Mouse (Mus musculus) midbrain, postnatal 0 days (tissue): ENCODE results near the gene Slain2. TPM values are rescaled to one million over a fixed set of nuclear protein-coding genes. Genes with fewer than 3 reads are reported as not detected.
"Not testable (repeated sequence)": the region's sequence is repeated elsewhere in the genome, so short reads cannot be mapped to it uniquely, and the experiment has no call there.

Source experiments
- ATAC-seq: fragments of 200-750 bp; cut with Nextera tagmentation; 2 replicates; pipeline ENCODE4 v1.8.0; 2017; ENCODE audit warnings: moderate number of reproducible peaks, mild to moderate bottlenecking, moderate TSS enrichment, moderate library complexity; ENCODE audit not compliant: low FRiP score
- DNase-seq: peaks from one replicate; pipeline ENCODE4 v3.0.0-alpha.2; 2015; ENCODE audit warnings: low spot score
- H3K27ac ChIP-seq: fragments of 300-500 bp; sonication (generic); 2 replicates; pipeline ENCODE4 v1.5.1; 2014; ENCODE audit warnings: low read depth, mild to moderate bottlenecking, low read length, mixed read lengths
- H3K27me3 ChIP-seq: fragments of 300-500 bp; sonication (generic); 2 replicates; pipeline ENCODE4 v1.6.1; 2014; ENCODE audit warnings: low read length, control low read depth, mixed read lengths; ENCODE audit not compliant: insufficient read depth
- H3K36me3 ChIP-seq: fragments of 300-500 bp; sonication (generic); 2 replicates; pipeline ENCODE4 v1.6.1; 2014; ENCODE audit warnings: low read length, control low read depth, mixed read lengths; ENCODE audit not compliant: insufficient read depth
- H3K4me1 ChIP-seq: fragments of 300-500 bp; sonication (generic); 2 replicates; pipeline ENCODE4 v1.6.1; 2014; ENCODE audit warnings: mild to moderate bottlenecking, control low read depth, antibody characterized with exemption, low read length, mixed read lengths; ENCODE audit not compliant: insufficient read depth
- H3K4me2 ChIP-seq: fragments of 300-500 bp; sonication (generic); 2 replicates; pipeline ENCODE4 v1.6.1; 2014; ENCODE audit warnings: low read depth, mild to moderate bottlenecking, low read length, mixed read lengths; ENCODE audit not compliant: poor library complexity, severe bottlenecking
- H3K4me3 ChIP-seq: fragments of 300-500 bp; sonication (generic); 2 replicates; pipeline ENCODE4 v1.5.1; 2014; ENCODE audit warnings: low read depth, mild to moderate bottlenecking, low read length, moderate library complexity
- H3K9ac ChIP-seq: fragments of 300-500 bp; sonication (generic); replicated peaks from 2 replicates; pipeline ENCODE4 v1.6.1; 2014; ENCODE audit warnings: mild to moderate bottlenecking, low read length, moderate library complexity, mixed read lengths; ENCODE audit not compliant: poor library complexity, severe bottlenecking
- H3K9me3 ChIP-seq: fragments of 300-500 bp; sonication (generic); 2 replicates; pipeline ENCODE4 v1.6.1; 2016; ENCODE audit warnings: low read length, control low read depth
- CTCF ChIP-seq: IDR thresholded peaks from 2 replicates; pipeline ENCODE4 v1.5.1; 2016; ENCODE audit warnings: antibody characterized with exemption, mild to moderate bottlenecking
- WGBS: fragments of 180-500 bp; shearing (Covaris S2); extraction: QIAGEN DNeasy Blood & Tissue Kit; methylation state at CpG from one replicate; pipeline ENCODE4 v1.1.7; 2014; 5-methylcytosine and 5-hydroxymethylcytosine counted together
- polyA plus RNA-seq: library from polyadenylated mRNA; unstranded; fragments of >200 nt; fragmentation: Nextera tagmentation; extraction: Ambion mirVana; gene quantifications from 2 replicates; pipeline ENCODE4 v1.2.1, GENCODE M21; 2015
- total RNA-seq: library from RNA; depleted of rRNA; stranded (reverse); fragments of >200 nt; gene quantifications from 2 replicates; pipeline ENCODE4 v1.2.3, GENCODE M21; 2014

The Slain2 gene
- total and polyA plus RNA-seq, 2 experiments from 2014 or later: 10.8 to 42.2 TPM

DNA sequence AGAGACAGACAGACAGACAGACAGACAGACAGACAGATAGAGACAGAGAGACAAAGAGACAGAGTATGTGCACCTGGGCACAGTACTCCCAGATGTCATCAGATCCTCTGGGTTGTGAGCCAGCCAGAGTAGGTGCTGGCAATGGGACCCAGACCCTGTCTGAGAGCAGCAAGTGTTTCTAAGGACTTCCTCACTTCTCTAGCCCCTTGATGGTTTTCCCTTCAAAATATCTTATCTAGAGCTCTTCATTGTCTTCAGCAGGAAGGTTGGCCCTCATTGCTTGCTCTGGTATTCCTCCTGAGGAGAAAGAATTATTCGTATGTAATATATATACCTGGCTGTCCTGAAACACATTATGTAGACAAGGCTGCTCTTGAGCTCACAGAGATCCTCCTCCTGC lies 78.4 kb downstream of the Slain2 start:
- ATAC-seq: no peak
- 92% methylated on average over 1 of the region's 1 CpGs for WGBS

DNA sequence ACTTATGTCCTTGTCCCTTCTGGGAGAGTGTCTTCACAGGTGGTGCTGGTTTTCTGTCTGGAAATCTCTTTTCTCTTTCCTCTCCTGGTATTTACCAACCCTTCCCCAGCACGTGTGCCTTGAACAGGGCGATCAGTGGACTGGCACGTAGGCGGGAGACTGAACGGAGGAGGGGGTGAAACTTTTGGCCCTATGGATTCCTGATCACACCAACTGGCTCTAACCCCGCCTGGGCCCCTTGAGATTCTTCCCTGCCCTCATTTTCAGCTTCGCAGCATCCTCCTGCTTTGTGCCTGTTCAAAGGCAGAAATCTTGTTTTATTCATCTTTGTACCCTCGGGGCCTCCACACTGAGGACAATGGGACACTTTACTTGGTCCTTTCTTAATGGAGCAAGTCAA lies 80.3 kb downstream of the Slain2 start:
- no peak overlapping the region for H3K9ac ChIP-seq
- 0 out of 2 replicates have a peak, but pooled peaks cover 3% of the 10 kb centered on the region for H3K4me1 ChIP-seq
- no peak overlapping the region for H3K27ac ChIP-seq
- H3K27me3 ChIP-seq: no peaks in the 10 kb centered on the region
- DNase-seq (no peak), ATAC-seq (no peak)
- no peak overlapping the region for H3K4me2 ChIP-seq
- H3K9me3 ChIP-seq: no peaks in the 10 kb centered on the region
- H3K36me3 ChIP-seq: no peaks in the 10 kb centered on the region
- H3K4me3 ChIP-seq: no peak overlapping the region
- WGBS: 26% methylated on average over 8 of the region's 8 CpGs
- no peak for TF ChIP-seq CTCF

More for the DNA sequence above, 78.4 kb downstream of the Slain2 start:
- no peaks in the 10 kb centered on the region for H3K36me3 ChIP-seq
- H3K27ac ChIP-seq: no peak overlapping the region
- TF ChIP-seq CTCF: no peak
- H3K4me1 ChIP-seq: 0 out of 2 replicates have a peak, but pooled peaks cover 3% of the 10 kb centered on the region
- no peak overlapping the region for H3K9ac ChIP-seq
- no peak for DNase-seq
- no peak overlapping the region for H3K4me3 ChIP-seq
- no peaks in the 10 kb centered on the region for H3K9me3 ChIP-seq
- H3K4me2 ChIP-seq: no peak overlapping the region
- H3K27me3 ChIP-seq: no peaks in the 10 kb centered on the region

DNA sequence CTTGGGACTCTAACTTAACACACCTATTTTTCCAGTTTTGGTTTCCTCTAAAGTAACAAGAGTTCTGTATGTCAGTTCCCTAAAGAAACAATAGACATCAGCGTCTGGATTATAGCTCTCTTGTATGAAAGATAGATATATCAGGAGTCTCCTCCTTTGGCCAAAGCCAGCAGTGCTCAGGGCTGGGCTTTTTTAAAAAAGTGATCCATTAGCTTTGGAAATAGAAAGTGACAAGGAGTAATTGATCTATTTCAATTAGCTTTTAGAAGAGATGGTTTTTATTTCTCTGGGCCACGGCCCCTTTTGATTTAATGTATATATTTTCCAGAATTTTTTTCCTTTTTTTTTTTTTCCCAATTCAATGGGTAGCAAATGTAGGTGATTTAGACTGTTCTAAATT lies 80.8 kb downstream of the Slain2 start:
- Histone ChIP-seq H3K4me2 (no peak overlapping the region), H3K4me3 (no peak overlapping the region), H3K9ac (no peak overlapping the region), H3K27ac (no peak overlapping the region), H3K9me3 (no peaks in the 10 kb centered on the region), H3K4me1 (0 out of 2 replicates have a peak, but pooled peaks cover 3% of the 10 kb centered on the region), H3K27me3 (no peaks in the 10 kb centered on the region), H3K36me3 (no peaks in the 10 kb centered on the region)
- TF ChIP-seq CTCF: no peak
- DNase-seq (no peak), ATAC-seq (no peak)
- WGBS: 62% methylated on average over 2 of the region's 2 CpGs

DNA sequence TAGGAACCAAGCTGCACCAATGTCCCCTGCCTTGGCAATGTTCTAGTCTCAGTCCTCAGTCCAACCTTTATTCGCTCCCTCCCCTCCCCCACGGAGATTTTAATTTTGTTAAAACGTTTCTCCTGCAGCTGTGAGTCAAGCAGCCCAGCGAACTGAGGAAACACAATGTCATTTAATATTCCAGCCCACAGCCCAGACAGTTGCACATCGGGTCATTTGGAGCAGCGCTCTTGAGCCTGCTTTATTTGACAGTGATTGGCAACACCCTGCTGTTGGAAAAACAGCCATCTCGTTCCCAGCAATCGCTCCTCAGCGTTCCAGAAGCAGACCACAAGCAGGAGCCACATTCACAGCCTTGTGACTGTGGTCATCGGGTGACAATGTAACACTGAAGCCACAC lies 81.3 kb downstream of the Slain2 start:
- no peak overlapping the region for H3K9ac ChIP-seq
- H3K27me3 ChIP-seq: no peaks in the 10 kb centered on the region
- H3K27ac ChIP-seq: no peak overlapping the region
- no peaks in the 10 kb centered on the region for H3K36me3 ChIP-seq
- no peak overlapping the region for H3K4me2 ChIP-seq
- 18% methylated on average over 10 of the region's 10 CpGs for WGBS
- H3K4me3 ChIP-seq: no peak overlapping the region
- DNase-seq (no peak), ATAC-seq (no peak)
- TF ChIP-seq CTCF: no peak
- H3K9me3 ChIP-seq: no peaks in the 10 kb centered on the region
- H3K4me1 ChIP-seq: 0 out of 2 replicates have a peak, but pooled peaks cover 3% of the 10 kb centered on the region

DNA sequence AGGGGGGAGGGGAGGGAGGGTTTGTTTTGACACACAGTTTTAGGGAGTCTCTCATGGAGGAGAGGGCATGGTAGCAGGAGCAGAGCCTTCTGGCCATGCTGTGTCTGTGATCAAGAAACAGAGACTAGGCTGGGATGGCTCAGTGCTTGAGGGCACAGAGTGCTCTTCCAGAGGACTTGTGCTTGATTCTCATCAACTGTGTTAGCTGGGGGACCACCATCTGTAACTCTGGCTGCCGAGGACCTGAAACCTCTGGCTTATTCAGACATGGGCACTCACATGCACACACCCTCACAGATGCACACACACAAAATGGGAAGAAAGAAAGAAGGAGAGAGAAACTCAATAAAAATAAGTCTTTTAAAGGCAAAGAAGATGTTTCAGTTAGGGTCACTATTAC lies 84.4 kb downstream of the Slain2 start:
- not testable (repeated sequence) for H3K36me3 ChIP-seq, DNase-seq, H3K9ac ChIP-seq, H3K4me1 ChIP-seq, H3K27ac ChIP-seq, H3K27me3 ChIP-seq, H3K4me3 ChIP-seq, H3K4me2 ChIP-seq, ATAC-seq, H3K9me3 ChIP-seq
- 83% methylated on average over 1 of the region's 1 CpGs for WGBS

DNA sequence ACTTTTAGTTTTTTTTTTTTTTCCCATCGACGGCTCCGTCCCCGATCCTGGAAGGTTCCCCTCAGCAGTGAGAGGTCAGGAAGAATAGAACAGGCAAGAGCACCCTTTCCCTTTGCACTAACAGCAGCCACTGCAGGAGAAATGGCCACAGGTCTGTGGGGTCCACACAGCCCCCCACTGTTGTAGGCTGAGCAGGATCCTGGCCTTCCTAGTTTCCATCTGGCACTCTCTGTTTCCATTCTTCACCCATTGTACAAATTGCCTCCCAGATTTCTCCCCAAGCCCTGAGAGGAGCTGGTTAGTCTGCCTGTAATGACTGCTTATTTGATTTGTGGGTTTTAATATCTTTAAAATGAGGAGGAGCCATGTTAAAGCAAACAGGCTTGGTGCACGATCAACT lies 89.9 kb downstream of the Slain2 start:
- Histone ChIP-seq H3K27me3 (no peaks in the 10 kb centered on the region), H3K9ac (no peak overlapping the region), H3K4me3 (no peak overlapping the region), H3K36me3 (no peaks in the 10 kb centered on the region), H3K27ac (no peak overlapping the region), H3K4me1 (no peaks in the 10 kb centered on the region), H3K4me2 (no peak overlapping the region), H3K9me3 (no peaks in the 10 kb centered on the region)
- TF ChIP-seq CTCF: no peak
- WGBS: 89% methylated on average over 5 of the region's 5 CpGs
- no peak for DNase-seq
- no peak for ATAC-seq
